ENCODE assay signal across 18 mouse cellular contexts in the genomic region with DNA sequence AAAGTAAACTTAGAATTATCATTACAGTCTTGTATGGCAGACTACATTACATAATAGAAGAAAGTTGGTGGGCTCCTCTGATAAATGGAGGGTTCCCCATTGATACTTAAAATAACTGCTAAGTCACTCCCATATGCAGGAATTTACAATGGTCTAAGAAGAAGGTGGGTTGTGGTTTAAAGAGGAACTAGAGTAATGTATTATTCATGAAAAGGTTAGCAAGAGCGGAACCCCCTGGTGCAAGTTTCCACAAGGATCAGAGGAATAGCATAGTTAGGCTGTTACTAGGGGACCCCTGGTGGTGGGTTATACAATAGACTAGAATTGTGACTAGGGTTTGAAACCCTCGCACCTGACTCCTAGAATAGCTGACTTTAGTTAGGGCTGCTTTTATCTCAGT. TPM values are rescaled to one million over a fixed set of nuclear protein-coding genes. Genes with fewer than 3 reads are reported as not detected.
DNase-seq lines count a peak whose midpoint lies in the region; ATAC-seq and TF ChIP-seq lines count a peak whose summit lies in the region.
"Had no signal": no experiment of that assay in that cellular context is flagged by ENCODE, and none has a peak within 500 bp of the region (broad histone marks: within the 10 kb centered on the region; RNA-seq: fewer than 3 reads in every experiment).

No protein-coding gene starts in this region.

- intact Hi-C loops in heart, postnatal 25 days (cut with DNase I), result loop anchor here (10.0 kb wide), 1 partner anchor 84 kb away; no protein-coding TSS in a partner anchor

- H3K9ac ChIP-seq in intestine, postnatal 0 days (ENCODE audit: low read depth, low read length), result no peak overlapping the region
- no peak overlapping the region for H3K9ac ChIP-seq in intestine, embryonic 15.5 days
- no peak overlapping the region for H3K9ac ChIP-seq in stomach, postnatal 0 days (ENCODE audit: low read length)
- H3K9ac ChIP-seq in hindbrain, embryonic 12.5 days, result no peak overlapping the region
- H3K9ac ChIP-seq: embryonic facial prominence, embryonic 13.5 days; forebrain, embryonic 12.5 days; limb, embryonic 12.5 days had no signal

- no peak for TF ChIP-seq EP300 in stomach, postnatal 0 days (optimal IDR thresholded peaks at IDR 0.05)

- H3K27ac ChIP-seq in intestine, postnatal 0 days (ENCODE audit: low read depth, low read length), result no peak overlapping the region
- no peak overlapping the region for H3K27ac ChIP-seq in intestine, embryonic 15.5 days
- H3K27ac ChIP-seq in stomach, postnatal 0 days (replicated peaks), result no peak overlapping the region
- H3K27ac ChIP-seq in hindbrain, embryonic 12.5 days, result no peak overlapping the region
- H3K27ac ChIP-seq: embryonic facial prominence, embryonic 13.5 days; forebrain, embryonic 12.5 days; heart, embryonic 10.5 days; limb, embryonic 12.5 days had no signal

- H3K4me2 ChIP-seq in intestine, postnatal 0 days (replicated peaks; ENCODE audit: low read depth), result no peak overlapping the region
- H3K4me2 ChIP-seq in intestine, embryonic 15.5 days (replicated peaks), result no peak overlapping the region
- H3K4me2 ChIP-seq in stomach, postnatal 0 days (replicated peaks; ENCODE audit: low read depth), result no peak overlapping the region
- H3K4me2 ChIP-seq in hindbrain, embryonic 12.5 days (replicated peaks), result no peak overlapping the region
- H3K4me2 ChIP-seq: embryonic facial prominence, embryonic 13.5 days; forebrain, embryonic 12.5 days; limb, embryonic 12.5 days had no signal

- peak; percentile 25; the same call in 1 of the 2 replicates for TF ChIP-seq CTCF in intestine, postnatal 0 days (IDR thresholded peaks at IDR 0.05; ENCODE audit: low read depth)
- TF ChIP-seq CTCF in stomach, postnatal 0 days (IDR thresholded peaks at IDR 0.05; ENCODE audit: low read depth), result peak; percentile 26; the same call in 1 of the 2 replicates

- H3K9me3 ChIP-seq in intestine, postnatal 0 days (ENCODE audit: control insufficient read depth), result no peaks in the 10 kb centered on the region
- H3K9me3 ChIP-seq in intestine, embryonic 15.5 days, result no peaks in the 10 kb centered on the region
- no peaks in the 10 kb centered on the region for H3K9me3 ChIP-seq in stomach, postnatal 0 days (ENCODE audit: control insufficient read depth, low read length)
- H3K9me3 ChIP-seq in hindbrain, embryonic 12.5 days (replicated peaks), result no peaks in the 10 kb centered on the region
- H3K9me3 ChIP-seq: embryonic facial prominence, embryonic 13.5 days; forebrain, embryonic 12.5 days; heart, embryonic 10.5 days; limb, embryonic 12.5 days had no signal

- H3K36me3 ChIP-seq in intestine, postnatal 0 days (ENCODE audit: control insufficient read depth, insufficient read depth), result no peaks in the 10 kb centered on the region
- no peaks in the 10 kb centered on the region for H3K36me3 ChIP-seq in intestine, embryonic 15.5 days
- H3K36me3 ChIP-seq in stomach, postnatal 0 days (ENCODE audit: control insufficient read depth, insufficient read depth, low read length), result no peaks in the 10 kb centered on the region
- no peaks in the 10 kb centered on the region for H3K36me3 ChIP-seq in hindbrain, embryonic 12.5 days
- H3K36me3 ChIP-seq: embryonic facial prominence, embryonic 13.5 days; forebrain, embryonic 12.5 days; heart, embryonic 10.5 days; limb, embryonic 12.5 days had no signal

- H3K4me3 ChIP-seq in intestine, postnatal 0 days (ENCODE audit: low read depth, low read length), result no peak overlapping the region
- no peak overlapping the region for H3K4me3 ChIP-seq in intestine, embryonic 15.5 days (replicated peaks)
- no peak overlapping the region for H3K4me3 ChIP-seq in stomach, postnatal 0 days (ENCODE audit: low read depth, low read length)
- no peak overlapping the region for H3K4me3 ChIP-seq in hindbrain, embryonic 12.5 days
- H3K4me3 ChIP-seq: embryonic facial prominence, embryonic 13.5 days; forebrain, embryonic 12.5 days; heart, embryonic 10.5 days; limb, embryonic 12.5 days had no signal

- 91% methylated on average over 2 of the region's 2 CpGs for WGBS in intestine, postnatal 0 days
- 85% methylated on average over 2 of the region's 2 CpGs for WGBS in intestine, embryonic 15.5 days
- 89% methylated on average over 2 of the region's 2 CpGs for WGBS in stomach, postnatal 0 days
- WGBS in hindbrain, embryonic 12.5 days, result 49% methylated on average over 2 of the region's 2 CpGs

- no peaks in the 10 kb centered on the region for H3K4me1 ChIP-seq in intestine, postnatal 0 days (replicated peaks; ENCODE audit: control insufficient read depth, insufficient read depth, low read length)
- no peaks in the 10 kb centered on the region for H3K4me1 ChIP-seq in intestine, embryonic 15.5 days (replicated peaks)
- no peaks in the 10 kb centered on the region for H3K4me1 ChIP-seq in stomach, postnatal 0 days (replicated peaks; ENCODE audit: control insufficient read depth, insufficient read depth)
- no peaks in the 10 kb centered on the region for H3K4me1 ChIP-seq in hindbrain, embryonic 12.5 days
- H3K4me1 ChIP-seq: forebrain, embryonic 12.5 days; limb, embryonic 12.5 days had no signal

- peak; percentile 44 for DNase-seq in thymus, postnatal 14 days
- no peak for DNase-seq in thymus, postnatal 36 days
- peak; percentile 25 for DNase-seq in T-cell, adult 2 months (ENCODE audit: low spot score)
- no peak for DNase-seq in stomach, postnatal 0 days (ENCODE audit: low spot score)
- DNase-seq in heart, postnatal 25 days (ENCODE audit: low spot score), result no peak
- DNase-seq: cerebellum, adult 11-12 months; heart, postnatal 4 days; kidney, postnatal 25 days; layer of hippocampus, postnatal 36 days; thymus, postnatal 4 days had no signal

- no peaks in the 10 kb centered on the region for H3K27me3 ChIP-seq in intestine, postnatal 0 days (replicated peaks; ENCODE audit: control insufficient read depth, insufficient read depth, low read length)
- H3K27me3 ChIP-seq in intestine, embryonic 15.5 days (replicated peaks), result no peaks in the 10 kb centered on the region
- H3K27me3 ChIP-seq in stomach, postnatal 0 days (ENCODE audit: control insufficient read depth, insufficient read depth, low read length), result no peaks in the 10 kb centered on the region
- no peaks in the 10 kb centered on the region for H3K27me3 ChIP-seq in hindbrain, embryonic 12.5 days
- H3K27me3 ChIP-seq: embryonic facial prominence, embryonic 13.5 days; forebrain, embryonic 12.5 days; limb, embryonic 12.5 days had no signal

- ATAC-seq in intestine, postnatal 0 days, result no peak
- no peak for ATAC-seq in intestine, embryonic 15.5 days
- ATAC-seq in stomach, postnatal 0 days (ENCODE audit: low FRiP score, low TSS enrichment), result no peak
- ATAC-seq in hindbrain, embryonic 12.5 days (ENCODE audit: low FRiP score), result no peak
- ATAC-seq: intestine, embryonic 16.5 days had no signal

RNA-seq across cellular contexts. Expression of gene Hnrnpu, which starts 23.1 kb away (rescaled TPM):
- 131 TPM in 2 replicates for polyA plus RNA-seq in intestine, postnatal 0 days (2015; fragmentation: Nextera tagmentation; extraction: Ambion mirVana)
- polyA plus RNA-seq in intestine, embryonic 15.5 days (2015; fragmentation: Nextera tagmentation; extraction: Ambion mirVana), result 300 and 379 TPM in 2 replicates
- 129 and 147 TPM in 2 replicates for polyA plus RNA-seq in stomach, postnatal 0 days (2015; fragmentation: Nextera tagmentation; extraction: Ambion mirVana)
- total RNA-seq in heart, postnatal 25 days (2021), result 100 to 1,000 TPM; 158 to 184 TPM
- polyA plus RNA-seq in hindbrain, embryonic 12.5 days (2016; fragmentation: Nextera tagmentation; extraction: Ambion mirVana), result 831 and 926 TPM in 2 replicates

RNA-seq across cellular contexts. Expression of gene Cox20, which starts 41.8 kb away (rescaled TPM):
- 146 and 148 TPM in 2 replicates for polyA plus RNA-seq in intestine, postnatal 0 days (2015; fragmentation: Nextera tagmentation; extraction: Ambion mirVana)
- polyA plus RNA-seq in intestine, embryonic 15.5 days (2015; fragmentation: Nextera tagmentation; extraction: Ambion mirVana), result 134 and 159 TPM in 2 replicates
- 140 and 146 TPM in 2 replicates for polyA plus RNA-seq in stomach, postnatal 0 days (2015; fragmentation: Nextera tagmentation; extraction: Ambion mirVana)
- 100 to 1,000 TPM; 103 to 125 TPM for total RNA-seq in heart, postnatal 25 days (2021)
- 145 and 152 TPM in 2 replicates for polyA plus RNA-seq in hindbrain, embryonic 12.5 days (2016; fragmentation: Nextera tagmentation; extraction: Ambion mirVana)

RNA-seq across cellular contexts. Expression of gene Efcab2, which starts 45.2 kb away (rescaled TPM):
- polyA plus RNA-seq in intestine, postnatal 0 days (2015; fragmentation: Nextera tagmentation; extraction: Ambion mirVana), result 7.9 and 8.1 TPM in 2 replicates
- polyA plus RNA-seq in intestine, embryonic 15.5 days (2015; fragmentation: Nextera tagmentation; extraction: Ambion mirVana), result 7.3 and 8.6 TPM in 2 replicates
- 3.5 and 3.7 TPM in 2 replicates for polyA plus RNA-seq in stomach, postnatal 0 days (2015; fragmentation: Nextera tagmentation; extraction: Ambion mirVana)
- total RNA-seq in heart, postnatal 25 days (2021), result 10 to 100 TPM; 71.8 to 80.5 TPM
- 8.7 and 10.1 TPM in 2 replicates for polyA plus RNA-seq in hindbrain, embryonic 12.5 days (2016; fragmentation: Nextera tagmentation; extraction: Ambion mirVana)

Comparison
In these comparisons a context has a peak if more than half of its experiments do, and no peak if none do; other contexts are left out.
1. DNase-seq: peak in thymus, postnatal 14 days (single experiment) and T-cell, adult 2 months (single experiment); none in thymus, postnatal 36 days (0 of 2), stomach, postnatal 0 days (single experiment) and heart, postnatal 25 days (single experiment).